Mouse (Mus musculus) heart, embryonic 12.5 days (tissue): ENCODE results near the gene Kcnj12. TPM values are rescaled to one million over a fixed set of nuclear protein-coding genes. Genes with fewer than 3 reads are reported as not detected.
A peak's percentile ranks its signal among the peaks of the same experiment; 100 is the strongest.

ENCODE experiments used
- ATAC-seq: fragments of 200-750 bp; cut with Nextera tagmentation; 2 replicates; pipeline ENCODE4 v1.8.0; 2017; ENCODE audit warnings: moderate TSS enrichment, moderate library complexity; ENCODE audit not compliant: insufficient number of reproducible peaks, low FRiP score
- H3K27ac ChIP-seq: fragments of 300-500 bp; sonication (generic); 2 replicates; pipeline ENCODE4 v1.5.1; 2016; ENCODE audit warnings: mild to moderate bottlenecking, moderate library complexity; ENCODE audit not compliant: poor library complexity, severe bottlenecking
- H3K27me3 ChIP-seq: fragments of 300-500 bp; sonication (generic); replicated peaks from 2 replicates; pipeline ENCODE4 v1.6.1; 2016; ENCODE audit warnings: mild to moderate bottlenecking, moderate library complexity
- H3K36me3 ChIP-seq: fragments of 300-500 bp; sonication (generic); 2 replicates; pipeline ENCODE4 v1.6.1; 2016; ENCODE audit warnings: mild to moderate bottlenecking, moderate library complexity
- H3K4me1 ChIP-seq: fragments of 300-500 bp; sonication (generic); replicated peaks from 2 replicates; pipeline ENCODE4 v1.6.1; 2016; ENCODE audit warnings: mild to moderate bottlenecking
- H3K4me2 ChIP-seq: fragments of 300-500 bp; sonication (generic); 2 replicates; pipeline ENCODE4 v1.6.1; 2016; ENCODE audit warnings: mild to moderate bottlenecking, moderate library complexity
- H3K4me3 ChIP-seq: fragments of 300-500 bp; sonication (generic); 2 replicates; pipeline ENCODE4 v1.5.1; 2016; ENCODE audit warnings: mild to moderate bottlenecking
- H3K9ac ChIP-seq: fragments of 300-500 bp; sonication (generic); 2 replicates; pipeline ENCODE4 v1.6.1; 2016; ENCODE audit warnings: mild to moderate bottlenecking, moderate library complexity
- H3K9me3 ChIP-seq: fragments of 300-500 bp; sonication (generic); replicated peaks from 2 replicates; pipeline ENCODE4 v1.6.1; 2016; ENCODE audit warnings: mild to moderate bottlenecking, moderate library complexity
- WGBS: fragments of 180-500 bp; shearing (Covaris S2); methylation state at CpG from one replicate; pipeline ENCODE4 v1.1.7; 2016; 5-methylcytosine and 5-hydroxymethylcytosine counted together
- polyA plus RNA-seq: library from polyadenylated mRNA; unstranded; fragments of >200 nt; fragmentation: Nextera tagmentation; extraction: Ambion mirVana; gene quantifications from 2 replicates; pipeline ENCODE4 v1.2.1, GENCODE M21; 2016

The Kcnj12 gene
- polyA plus RNA-seq, 1 experiment from 2014 or later = 3.8 TPM

DNA sequence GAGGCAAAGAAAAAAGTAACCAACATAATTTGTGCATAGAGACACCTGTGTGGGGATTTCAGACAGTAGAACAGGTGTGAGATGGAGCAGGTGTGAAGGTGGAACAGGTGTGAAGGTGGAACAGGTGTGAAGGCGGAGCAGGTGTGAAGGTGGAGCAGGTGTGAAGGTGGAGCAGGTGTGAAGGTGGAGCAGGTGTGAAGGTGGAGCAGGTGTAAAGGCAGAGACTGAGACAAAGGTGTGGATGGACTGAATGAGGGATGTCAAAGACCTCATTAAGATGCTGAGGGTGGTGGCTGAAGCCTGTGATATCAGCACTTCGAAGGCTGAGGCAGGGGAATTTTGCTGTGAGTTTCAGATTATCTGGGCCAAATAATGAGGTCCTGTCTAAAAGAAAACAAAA, 59.3 kb downstream of the Kcnj12 start:
- ATAC-seq = no peak
- Histone ChIP-seq H3K9ac (no peak overlapping the region), H3K4me2 (no peak overlapping the region), H3K36me3 (no peaks in the 10 kb centered on the region), H3K9me3 (no peaks in the 10 kb centered on the region), H3K27me3 (peaks cover 9% of the 10 kb centered on the region), H3K27ac (no peak overlapping the region), H3K4me1 (0 out of 2 replicates have a peak, but pooled peaks cover 3% of the 10 kb centered on the region), H3K4me3 (no peak overlapping the region)
- 73% methylated on average over 2 of the region's 2 CpGs for WGBS

DNA sequence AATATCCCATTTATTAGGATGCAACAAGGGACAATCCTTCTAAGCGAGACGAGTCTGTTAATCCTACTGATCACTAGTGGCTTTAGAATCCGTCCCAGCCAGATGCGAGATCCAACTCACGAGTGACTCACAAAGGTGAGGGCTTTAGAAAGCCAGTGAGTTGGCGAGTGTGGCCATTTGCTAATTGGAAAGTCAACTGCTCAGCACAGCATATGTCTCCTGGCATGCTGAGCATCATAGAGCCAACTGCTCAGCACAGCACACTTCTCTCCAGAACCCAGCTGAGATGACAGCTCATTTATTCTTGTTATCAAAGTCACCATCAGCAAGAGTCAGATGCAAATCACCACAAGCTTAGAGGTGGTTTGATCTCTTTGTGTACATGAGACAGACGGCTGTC, 67.8 kb downstream of the Kcnj12 start:
- Histone ChIP-seq H3K36me3 (no peaks in the 10 kb centered on the region), H3K27ac (no peak overlapping the region), H3K4me1 (no peaks in the 10 kb centered on the region), H3K27me3 (no peaks in the 10 kb centered on the region), H3K9ac (no peak overlapping the region), H3K9me3 (0 out of 2 replicates have a peak, but pooled peaks cover 3% of the 10 kb centered on the region), H3K4me2 (no peak overlapping the region), H3K4me3 (no peak overlapping the region)
- 74% methylated on average over 7 of the region's 7 CpGs for WGBS
- no peak for ATAC-seq

DNA sequence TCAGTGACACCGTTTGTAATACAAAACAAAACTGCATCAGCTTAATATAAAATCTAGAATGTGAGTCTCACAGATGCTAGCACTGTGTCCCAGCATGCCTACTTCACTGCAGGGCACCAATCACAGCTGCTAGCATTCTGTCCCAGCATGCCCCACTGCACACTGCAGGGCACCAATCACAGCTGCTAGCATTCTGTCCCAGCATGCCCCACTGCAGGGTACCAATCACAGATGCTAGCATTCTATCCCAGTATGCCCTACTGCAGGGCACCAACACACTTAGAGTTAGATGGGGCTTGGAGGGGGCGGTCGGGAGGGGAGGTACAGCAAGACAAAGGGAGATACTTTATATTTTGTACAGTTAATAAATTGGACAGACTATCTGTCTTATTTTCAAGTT, 68.8 kb downstream of the Kcnj12 start:
- Histone ChIP-seq H3K27me3 (no peaks in the 10 kb centered on the region), H3K4me1 (no peaks in the 10 kb centered on the region), H3K27ac (no peak overlapping the region), H3K9ac (no peak overlapping the region), H3K9me3 (0 out of 2 replicates have a peak, but pooled peaks cover 6% of the 10 kb centered on the region), H3K36me3 (no peaks in the 10 kb centered on the region), H3K4me3 (no peak overlapping the region), H3K4me2 (no peak overlapping the region)
- no peak for ATAC-seq
- WGBS = 60% methylated on average over 3 of the region's 3 CpGs

DNA sequence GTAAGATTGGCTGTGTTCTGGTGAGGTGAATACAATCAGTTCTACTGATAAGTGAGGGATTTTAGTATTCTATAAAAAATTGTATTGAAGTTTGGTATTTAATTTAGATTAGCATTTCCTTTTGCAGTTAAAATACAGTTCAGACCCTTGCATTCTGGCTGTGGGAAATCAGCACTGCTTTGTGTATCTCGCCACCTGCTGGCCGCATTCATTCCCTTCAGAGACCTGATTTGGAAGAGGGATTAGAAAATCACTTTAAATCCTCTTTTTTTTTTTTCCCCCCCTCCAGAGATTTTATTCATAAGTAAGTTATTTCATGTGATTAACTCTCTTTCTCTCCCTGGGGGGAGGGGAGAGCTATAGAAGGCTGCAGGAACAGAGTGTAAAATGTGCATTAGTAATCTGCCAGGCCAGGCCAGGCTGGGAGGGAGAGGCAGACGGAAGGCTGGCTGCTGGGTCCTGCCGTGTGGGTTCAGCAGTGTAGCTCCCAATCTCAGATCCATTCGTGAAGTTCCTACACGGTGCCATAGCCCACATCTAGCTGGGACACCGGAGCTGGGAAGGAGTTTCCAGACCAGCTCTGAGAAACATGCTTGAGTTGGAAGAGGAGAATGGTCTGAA, 69.4 kb downstream of the Kcnj12 start:
- no peaks in the 10 kb centered on the region for H3K36me3 ChIP-seq
- ATAC-seq = no peak
- WGBS = 22% methylated on average over 7 of the region's 7 CpGs

DNA sequence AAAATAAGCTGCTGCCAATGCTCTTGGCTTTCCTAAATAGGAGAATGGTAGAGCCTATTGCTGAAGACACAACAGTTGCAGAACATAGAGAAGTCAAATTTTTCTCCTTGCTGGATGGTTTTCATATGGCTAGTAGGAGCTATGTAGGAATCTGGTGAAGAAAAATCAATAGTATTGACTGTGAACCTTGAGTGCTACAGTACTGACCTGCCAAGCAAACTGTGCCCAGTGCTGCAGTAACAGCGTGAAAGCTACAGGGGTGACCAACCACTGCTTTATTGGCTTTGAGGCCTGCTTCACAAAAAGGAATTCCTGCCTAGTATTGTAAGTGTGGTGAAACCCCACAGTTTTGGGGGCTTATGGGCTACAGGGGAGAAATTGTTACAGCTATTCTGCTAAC, 75.7 kb downstream of the Kcnj12 start:
- H3K9me3 ChIP-seq = 0 out of 2 replicates have a peak, but pooled peaks cover 6% of the 10 kb centered on the region
- no peak for ATAC-seq
- H3K36me3 ChIP-seq = no peaks in the 10 kb centered on the region
- 69% methylated on average over 1 of the region's 1 CpGs for WGBS
- H3K27ac ChIP-seq = no peak overlapping the region
- no peak overlapping the region for H3K4me2 ChIP-seq
- H3K9ac ChIP-seq = no peak overlapping the region
- H3K4me3 ChIP-seq = no peak overlapping the region
- H3K27me3 ChIP-seq = no peaks in the 10 kb centered on the region; the same call in 1 of the 2 replicates
- peaks cover 6% of the 10 kb centered on the region; the same call in 1 of the 2 replicates for H3K4me1 ChIP-seq

More for the DNA sequence above, 69.4 kb downstream of the Kcnj12 start:
- Histone ChIP-seq H3K27ac (no peak overlapping the region), H3K27me3 (no peaks in the 10 kb centered on the region), H3K4me2 (no peak overlapping the region), H3K4me1 (no peaks in the 10 kb centered on the region), H3K4me3 (no peak overlapping the region), H3K9me3 (0 out of 2 replicates have a peak, but pooled peaks cover 6% of the 10 kb centered on the region), H3K9ac (no peak overlapping the region)

DNA sequence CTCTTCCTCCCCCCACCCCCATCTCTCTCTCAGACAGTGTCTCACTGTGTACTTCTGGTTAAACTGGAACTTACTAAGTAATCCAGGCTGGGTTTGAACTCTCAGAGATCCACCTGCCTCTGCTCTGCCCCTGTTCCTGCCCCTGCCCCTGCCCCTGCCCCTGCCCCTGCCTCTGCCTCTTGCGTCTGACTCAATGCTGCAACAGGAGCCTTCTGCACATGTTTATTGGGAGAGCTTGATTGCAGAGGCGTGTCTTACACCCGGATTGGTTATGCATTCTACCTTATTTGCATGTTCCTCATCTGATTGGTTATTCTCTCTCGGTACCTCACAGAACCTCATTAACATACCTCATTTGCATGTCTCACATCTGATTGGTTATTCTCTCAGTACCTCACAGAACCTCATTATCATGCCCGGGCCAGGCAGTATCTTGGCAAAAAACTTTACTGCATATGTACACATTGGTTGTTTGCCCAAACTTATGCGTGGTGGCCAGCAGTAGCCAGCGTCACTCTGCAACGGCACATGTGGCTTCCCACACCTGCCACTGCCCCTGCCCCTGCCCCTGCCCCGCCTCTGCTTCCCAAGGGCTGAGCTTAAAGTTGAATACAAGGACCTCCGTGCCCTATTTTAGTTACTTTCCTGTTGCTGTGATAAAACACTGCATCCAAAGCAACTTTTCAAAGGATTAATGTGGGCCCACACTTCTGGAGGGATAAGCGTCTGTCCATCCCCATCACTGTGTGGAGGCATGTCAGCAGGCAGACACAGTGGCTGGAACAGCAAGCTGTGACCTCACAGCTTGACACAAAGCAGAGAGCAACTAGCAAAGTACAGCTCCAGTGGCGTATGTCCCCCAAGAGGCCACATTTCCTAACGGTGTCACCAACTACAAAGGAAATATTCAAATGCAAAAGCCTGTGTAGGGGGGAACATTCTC, 80.3 kb downstream of the Kcnj12 start:
- Histone ChIP-seq H3K4me2 (no peak overlapping the region), H3K9me3 (no peaks in the 10 kb centered on the region), H3K36me3 (no peaks in the 10 kb centered on the region), H3K4me1 (peaks cover 6% of the 10 kb centered on the region; the same call in 1 of the 2 replicates), H3K27ac (no peak overlapping the region), H3K27me3 (peaks cover 10% of the 10 kb centered on the region), H3K4me3 (no peak overlapping the region), H3K9ac (no peak overlapping the region)
- 72% methylated on average over 13 of the region's 13 CpGs for WGBS
- ATAC-seq = no peak

DNA sequence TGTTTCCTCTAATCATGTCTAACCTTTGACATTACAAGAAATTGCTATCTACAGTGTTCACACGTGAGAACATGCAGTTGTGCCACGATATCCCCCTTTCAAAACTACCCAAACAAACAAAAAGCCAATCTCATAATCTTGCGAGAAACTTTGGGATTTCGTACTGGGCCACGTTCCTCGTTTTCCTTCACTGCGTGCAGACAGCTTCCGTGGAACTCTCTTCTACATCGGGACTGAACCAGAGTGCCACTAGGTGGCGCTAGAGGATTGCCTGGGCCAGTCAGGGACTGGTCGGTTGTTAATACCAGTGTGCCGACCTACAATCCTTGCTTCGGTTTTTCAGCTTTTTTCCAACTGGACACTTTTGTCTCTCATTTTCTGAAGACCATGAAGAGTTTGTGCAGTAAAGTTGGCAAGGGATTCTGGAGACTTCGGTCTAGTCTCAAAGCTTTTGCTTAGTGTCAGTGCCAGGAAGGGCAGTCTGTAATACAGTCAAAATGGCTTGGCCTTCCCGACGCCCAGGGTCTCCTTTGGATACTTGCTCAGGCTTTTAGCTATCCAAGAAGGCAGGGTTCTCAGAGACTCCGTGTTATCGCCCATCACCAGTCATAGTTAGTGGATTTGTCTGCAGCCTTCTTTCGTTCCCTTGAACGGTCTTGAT, 82.0 kb downstream of the Kcnj12 start:
- Histone ChIP-seq H3K9ac (no peak overlapping the region), H3K4me2 (peak overlapping the region; percentile 19; the same call in 1 of the 2 replicates), H3K27me3 (peaks cover 16% of the 10 kb centered on the region), H3K36me3 (no peaks in the 10 kb centered on the region), H3K27ac (no peak overlapping the region), H3K9me3 (no peaks in the 10 kb centered on the region), H3K4me1 (peaks cover 12% of the 10 kb centered on the region), H3K4me3 (no peak overlapping the region)
- peak; percentile 78 for ATAC-seq
- 18% methylated on average over 20 of the region's 20 CpGs for WGBS

DNA sequence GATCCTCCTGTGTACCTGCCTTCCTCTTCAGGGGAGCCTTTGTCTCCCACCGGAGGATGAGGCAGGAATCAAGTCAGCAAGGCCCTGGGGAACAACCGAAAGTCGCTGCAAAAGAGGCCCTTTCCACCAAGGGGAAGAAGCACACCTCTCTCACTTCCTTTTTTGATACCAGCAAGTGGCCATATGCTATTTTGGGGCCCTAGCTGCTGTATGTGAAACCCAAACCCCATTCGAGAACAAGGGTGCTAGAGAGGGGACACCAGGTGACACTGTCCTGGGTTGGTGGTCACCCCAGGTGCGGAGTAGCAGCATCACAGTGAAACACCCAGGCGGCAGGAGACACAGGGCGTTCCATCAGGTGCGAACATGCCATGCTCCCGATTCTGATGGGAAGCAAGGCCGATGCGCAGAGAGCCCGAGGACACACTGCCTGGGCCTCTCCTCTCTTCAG, 86.6 kb downstream of the Kcnj12 start:
- Histone ChIP-seq H3K27me3 (peaks cover 20% of the 10 kb centered on the region), H3K4me2 (no peak overlapping the region), H3K4me1 (peaks cover 11% of the 10 kb centered on the region), H3K4me3 (no peak overlapping the region), H3K9ac (no peak overlapping the region), H3K9me3 (no peaks in the 10 kb centered on the region), H3K36me3 (no peaks in the 10 kb centered on the region), H3K27ac (no peak overlapping the region)
- 77% methylated on average over 12 of the region's 12 CpGs for WGBS
- no peak for ATAC-seq

DNA sequence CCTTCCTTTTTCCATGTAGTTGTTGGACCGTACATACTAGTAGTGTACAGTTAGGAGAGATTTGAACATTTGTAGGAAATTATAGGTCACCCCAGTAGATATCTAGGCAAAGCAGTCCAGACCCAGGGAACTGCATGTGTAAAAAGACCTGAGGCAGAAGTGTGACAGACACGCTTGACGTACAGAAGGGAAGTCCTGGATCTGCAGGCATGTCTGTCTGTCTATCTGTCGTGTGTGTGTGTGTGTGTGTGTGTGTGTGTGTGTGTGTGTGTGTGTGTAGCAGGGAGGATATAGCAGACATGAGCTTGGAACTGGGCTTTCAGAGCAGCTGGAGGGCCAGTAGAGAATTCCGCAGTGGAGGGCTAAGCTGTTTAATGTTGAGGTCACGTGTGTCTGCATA, 87.3 kb downstream of the Kcnj12 start:
- ATAC-seq = no peak
- Histone ChIP-seq H3K4me3 (no peak overlapping the region), H3K4me2 (no peak overlapping the region), H3K27me3 (peaks cover 18% of the 10 kb centered on the region), H3K9me3 (no peaks in the 10 kb centered on the region), H3K9ac (no peak overlapping the region), H3K27ac (no peak overlapping the region), H3K36me3 (no peaks in the 10 kb centered on the region), H3K4me1 (peaks cover 11% of the 10 kb centered on the region)
- WGBS = 78% methylated on average over 6 of the region's 6 CpGs

DNA sequence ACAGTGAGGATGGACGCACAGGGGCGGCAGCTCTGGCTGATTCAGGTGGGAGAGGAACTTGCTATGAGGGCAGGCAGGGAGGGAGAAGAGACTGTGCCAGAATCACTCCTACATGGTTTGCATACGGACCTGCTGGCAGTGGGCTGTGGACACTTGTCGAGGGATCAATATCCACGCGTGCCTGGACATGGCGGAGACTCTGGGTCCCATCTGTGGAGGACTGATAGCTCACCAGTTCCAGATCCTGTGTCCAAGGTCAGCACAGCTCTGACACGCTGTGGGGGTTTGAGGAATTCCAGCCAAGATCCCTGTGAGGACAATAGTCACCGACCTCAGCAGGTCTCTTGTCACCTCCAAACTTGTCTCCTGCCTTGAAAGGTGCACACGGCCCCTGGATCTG, 87.7 kb downstream of the Kcnj12 start:
- no peak overlapping the region for H3K27ac ChIP-seq
- no peak overlapping the region for H3K4me3 ChIP-seq
- ATAC-seq = no peak
- H3K4me1 ChIP-seq = peaks cover 11% of the 10 kb centered on the region
- WGBS = 67% methylated on average over 10 of the region's 10 CpGs
- H3K36me3 ChIP-seq = no peaks in the 10 kb centered on the region
- no peak overlapping the region for H3K4me2 ChIP-seq
- H3K9ac ChIP-seq = no peak overlapping the region
- no peaks in the 10 kb centered on the region for H3K9me3 ChIP-seq
- peaks cover 16% of the 10 kb centered on the region for H3K27me3 ChIP-seq

DNA sequence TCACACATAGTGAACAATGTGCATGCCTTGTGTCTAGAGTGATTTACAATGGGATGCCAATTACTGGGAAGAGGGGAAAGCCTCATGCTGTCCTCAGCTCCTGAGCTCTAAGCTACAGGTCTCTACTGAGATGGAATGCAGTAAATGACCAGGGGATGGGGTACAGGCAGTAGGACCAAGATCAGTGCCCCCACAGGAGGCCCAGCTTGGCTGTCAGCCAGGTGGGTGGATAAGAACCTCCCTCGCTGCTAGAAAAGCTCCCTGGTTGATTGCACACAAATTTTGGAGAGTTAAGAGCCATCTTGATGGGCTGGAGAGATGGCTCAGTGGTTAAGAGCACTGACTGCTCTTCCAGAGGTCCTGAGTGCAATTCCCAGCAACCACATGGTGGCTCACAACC, 88.6 kb downstream of the Kcnj12 start:
- H3K27me3 ChIP-seq = peaks cover 10% of the 10 kb centered on the region
- no peaks in the 10 kb centered on the region for H3K36me3 ChIP-seq
- ATAC-seq = no peak
- H3K9ac ChIP-seq = no peak overlapping the region
- H3K4me1 ChIP-seq = peaks cover 11% of the 10 kb centered on the region
- no peak overlapping the region for H3K27ac ChIP-seq
- no peaks in the 10 kb centered on the region for H3K9me3 ChIP-seq
- 29% methylated on average over 1 of the region's 1 CpGs for WGBS
- no peak overlapping the region for H3K4me3 ChIP-seq
- no peak overlapping the region for H3K4me2 ChIP-seq
